In genomic region chr1:155862967-155863366, GRCm38 (mm10) we compare ENCODE assay signal across 10 mouse cellular contexts. TPM values are rescaled to one million over a fixed set of nuclear protein-coding genes. Genes with fewer than 3 reads are reported as not detected.
DNase-seq lines count a peak whose midpoint lies in the region; ATAC-seq and TF ChIP-seq lines count a peak whose summit lies in the region.
"Had no signal": no experiment of that assay in that cellular context is flagged by ENCODE, and none has a peak within 500 bp of the region (broad histone marks: within the 10 kb centered on the region; RNA-seq: fewer than 3 reads in every experiment).

No protein-coding gene starts in this region.

- no peaks in the 10 kb centered on the region for H3K27me3 ChIP-seq in forebrain, postnatal 0 days (ENCODE audit: insufficient read depth, low read length)
- H3K27me3 ChIP-seq in forebrain, embryonic 10.5 days (ENCODE audit: poor library complexity, severe bottlenecking): no peaks in the 10 kb centered on the region
- no peaks in the 10 kb centered on the region for H3K27me3 ChIP-seq in forebrain, embryonic 15.5 days

- H3K27ac ChIP-seq in forebrain, postnatal 0 days (ENCODE audit: low read depth, low read length): no peak overlapping the region
- no peak overlapping the region for H3K27ac ChIP-seq in forebrain, embryonic 10.5 days
- no peak overlapping the region for H3K27ac ChIP-seq in forebrain, embryonic 15.5 days (replicated peaks)

- no peak overlapping the region for H3K4me2 ChIP-seq in forebrain, postnatal 0 days (ENCODE audit: low read depth)
- H3K4me2 ChIP-seq in forebrain, embryonic 15.5 days (replicated peaks): no peak overlapping the region

- no peak for ATAC-seq in forebrain, postnatal 0 days
- ATAC-seq in neutrophil, adult 5-6 weeks (ENCODE audit: extremely low read depth, insufficient number of reproducible peaks, low FRiP score, poor library complexity, severe bottlenecking): 0 out of 2 replicates have a peak, but pooled peaks have one; percentile 19
- ATAC-seq in forebrain, embryonic 15.5 days (replicated peaks): no peak

- no peak overlapping the region for H3K9ac ChIP-seq in forebrain, postnatal 0 days
- no peak overlapping the region for H3K9ac ChIP-seq in forebrain, embryonic 15.5 days (replicated peaks)

- H3K36me3 ChIP-seq in forebrain, postnatal 0 days (ENCODE audit: insufficient read depth): peaks cover 58% of the 10 kb centered on the region
- H3K36me3 ChIP-seq in forebrain, embryonic 10.5 days (replicated peaks): peaks cover 96% of the 10 kb centered on the region
- peaks cover 69% of the 10 kb centered on the region for H3K36me3 ChIP-seq in forebrain, embryonic 15.5 days

- no peak for TF ChIP-seq POLR2A in lung, adult 2 months (IDR thresholded peaks at IDR 0.05; ENCODE audit: borderline replicate concordance, extremely low read depth, low read depth, low read length)
- no peak for TF ChIP-seq POLR2A in brain, embryonic 14.5 days (IDR thresholded peaks at IDR 0.05; ENCODE audit: borderline replicate concordance, extremely low read depth, insufficient read depth, insufficient read length, poor library complexity, severe bottlenecking)

- no peaks in the 10 kb centered on the region for H3K4me1 ChIP-seq in forebrain, postnatal 0 days (ENCODE audit: insufficient read depth)
- H3K4me1 ChIP-seq in forebrain, embryonic 10.5 days: no peaks in the 10 kb centered on the region
- H3K4me1 ChIP-seq in lung, adult 2 months (ENCODE audit: control insufficient read depth, insufficient read depth, low read length): no peaks in the 10 kb centered on the region
- H3K4me1 ChIP-seq in forebrain, embryonic 15.5 days: no peaks in the 10 kb centered on the region

- 70% methylated on average over 4 of the region's 4 CpGs for WGBS in forebrain, postnatal 0 days
- 75% methylated on average over 4 of the region's 4 CpGs for WGBS in forebrain, embryonic 10.5 days
- WGBS in lung, adult 2 months: 62% methylated on average over 4 of the region's 4 CpGs
- 72% methylated on average over 4 of the region's 4 CpGs for WGBS in forebrain, embryonic 15.5 days

- no peaks in the 10 kb centered on the region for H3K9me3 ChIP-seq in forebrain, postnatal 0 days (ENCODE audit: low read length)
- no peaks in the 10 kb centered on the region for H3K9me3 ChIP-seq in forebrain, embryonic 10.5 days
- no peaks in the 10 kb centered on the region for H3K9me3 ChIP-seq in forebrain, embryonic 15.5 days

- peak; percentile 49 for TF ChIP-seq CTCF in forebrain, postnatal 0 days (IDR thresholded peaks at IDR 0.05; ENCODE audit: low read depth)
- TF ChIP-seq CTCF in lung, adult 2 months (IDR thresholded peaks at IDR 0.05; ENCODE audit: insufficient read depth, low read length): peak; percentile 60
- TF ChIP-seq CTCF in brain, embryonic 14.5 days (IDR thresholded peaks at IDR 0.05; ENCODE audit: borderline replicate concordance, extremely low read depth, insufficient read depth, insufficient read length): peak; percentile 36; the same call in 1 of the 2 replicates

- H3K4me3 ChIP-seq in forebrain, postnatal 0 days (ENCODE audit: low read depth, low read length): no peak overlapping the region
- no peak overlapping the region for H3K4me3 ChIP-seq in forebrain, embryonic 10.5 days
- H3K4me3 ChIP-seq in lung, adult 2 months (replicated peaks; ENCODE audit: extremely low read depth, low read depth, low read length): no peak overlapping the region
- H3K4me3 ChIP-seq in forebrain, embryonic 15.5 days: no peak overlapping the region

- DNase-seq in forebrain, postnatal 0 days: no peak
- DNase-seq in forebrain, embryonic 10.5 days (ENCODE audit: extremely low spot score, low spot score): no peak
- no peak for DNase-seq in lung, adult 2 months
- no peak for DNase-seq in lung, postnatal 25 days (ENCODE audit: low spot score)
- peak; percentile 8 for DNase-seq in brain, embryonic 14.5 days (ENCODE audit: low read depth)
- no peak for DNase-seq in spleen, postnatal 36 days (ENCODE audit: low spot score in 2 of 2)
- DNase-seq: gastrocnemius, postnatal 10 days; kidney, adult 9 months had no signal

RNA-seq across cellular contexts. Expression of gene Qsox1, which starts 50.3 kb away (rescaled TPM):
- 26.4 and 35.7 TPM in 2 replicates for total RNA-seq in forebrain, postnatal 0 days (2014; rRNA removed)
- 18.5 and 22.4 TPM in 2 replicates for polyA plus RNA-seq in forebrain, postnatal 0 days (2015; fragmentation: Nextera tagmentation; extraction: Ambion mirVana)
- 15.8 and 16.6 TPM in 2 replicates for polyA plus RNA-seq in forebrain, embryonic 10.5 days (2016; fragmentation: Nextera tagmentation; extraction: Ambion mirVana)
- polyA plus RNA-seq in lung, adult 2 months (2012; rRNA removed): 170 and 171 TPM in 2 replicates
- polyA plus RNA-seq in brain, embryonic 14.5 days (2012; rRNA removed): 35.0 and 36.1 TPM in 2 replicates
- total RNA-seq in neutrophil, adult 5-6 weeks (2017): 20.0 and 21.1 TPM in 2 replicates
- polyA plus RNA-seq in forebrain, embryonic 15.5 days (2015; fragmentation: Nextera tagmentation; extraction: Ambion mirVana): 19.8 and 21.9 TPM in 2 replicates
